Mouse (Mus musculus): ENCODE data around the gene Spc24. TPM values are rescaled to one million over a fixed set of nuclear protein-coding genes. Genes with fewer than 3 reads are reported as not detected.

The Spc24 gene
- polyA plus RNA-seq (2017; shearing (Covaris generic)): 3.3 TPM

GRCm38 (mm10) chr9:21760155-21761088 is at the start of gene Spc24:
Gene Spc24, minus strand, starts transcription at chr9:21760303.

GRCm38 (mm10) chr9:21798345-21799009 is 38.4 kb upstream of the Spc24 start, which contains the start of gene Kank2:
Gene Kank2, minus strand, starts transcription at chr9:21798744.

GRCm38 (mm10) chr9:21723377-21724146 is 36.5 kb downstream of the Spc24 start, which contains the start of gene Ldlr:
Gene Ldlr, plus strand, starts transcription at chr9:21723483.

Other genes starting within 250 kb of the Spc24 start
- gene AB124611, start 234.1 kb downstream of the Spc24 start, polyA plus RNA-seq (2017; shearing (Covaris generic)): 30.7 TPM
- gene Carm1, start 213.4 kb downstream of the Spc24 start, polyA plus RNA-seq (2017; shearing (Covaris generic)): 78.8 TPM
- 38.1 TPM for gene Timm29, start 167.6 kb downstream of the Spc24 start, polyA plus RNA-seq (2017; shearing (Covaris generic))
- 26.2 TPM for gene Yipf2, start 167.5 kb downstream of the Spc24 start, polyA plus RNA-seq (2017; shearing (Covaris generic))
- 63.5 TPM for gene Smarca4, start 144.1 kb downstream of the Spc24 start, polyA plus RNA-seq (2017; shearing (Covaris generic))
- 30.3 TPM for gene Ldlr, start 36.8 kb downstream of the Spc24 start, polyA plus RNA-seq (2017; shearing (Covaris generic))
- gene Kank2, start 38.4 kb upstream of the Spc24 start, polyA plus RNA-seq (2017; shearing (Covaris generic)): not detected
- gene Angptl8, start 75.2 kb upstream of the Spc24 start, polyA plus RNA-seq (2017; shearing (Covaris generic)): not detected
- gene Dock6, start 92.3 kb upstream of the Spc24 start, polyA plus RNA-seq (2017; shearing (Covaris generic)): 2.1 TPM
- 9.3 TPM for gene Rab3d, start 157.9 kb upstream of the Spc24 start, polyA plus RNA-seq (2017; shearing (Covaris generic))
- 0.20 TPM for gene Ccdc159, start 167.2 kb upstream of the Spc24 start, polyA plus RNA-seq (2017; shearing (Covaris generic))
- gene Tmem205, start 167.3 kb upstream of the Spc24 start, polyA plus RNA-seq (2017; shearing (Covaris generic)): 1.7 TPM
- 1.1 TPM for gene Plppr2, start 176.7 kb upstream of the Spc24 start, polyA plus RNA-seq (2017; shearing (Covaris generic))
- 14.6 TPM for gene Swsap1, start 195.5 kb upstream of the Spc24 start, polyA plus RNA-seq (2017; shearing (Covaris generic))
- 0.45 TPM for gene Epor, start 203.2 kb upstream of the Spc24 start, polyA plus RNA-seq (2017; shearing (Covaris generic))
- gene Rgl3, start 229.1 kb upstream of the Spc24 start, polyA plus RNA-seq (2017; shearing (Covaris generic)): not detected
- not detected for gene Ccdc151, start 242.3 kb upstream of the Spc24 start, polyA plus RNA-seq (2017; shearing (Covaris generic))
- 83.1 TPM for gene Prkcsh, start 242.5 kb upstream of the Spc24 start, polyA plus RNA-seq (2017; shearing (Covaris generic))